31 mouse cellular contexts compared by ENCODE assay signal in the genomic region with DNA sequence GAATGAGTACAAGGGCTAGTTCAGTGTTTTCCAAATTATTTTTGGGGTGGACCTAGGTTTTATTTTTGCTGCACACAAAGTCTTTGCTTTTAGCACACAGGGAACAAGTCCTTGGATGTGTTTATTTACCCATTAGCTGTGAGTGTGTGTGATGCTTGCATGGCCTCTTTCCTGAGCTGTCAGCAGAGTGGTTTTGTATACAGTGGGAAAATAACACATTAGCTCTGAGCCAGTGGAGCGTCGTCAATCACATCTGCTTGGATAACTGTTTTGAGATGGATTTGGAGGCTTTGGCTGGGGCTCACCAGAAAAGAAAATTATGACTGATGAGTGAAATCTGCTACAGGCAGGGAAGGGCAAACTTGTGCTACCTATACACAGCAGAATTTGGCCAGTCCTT. TPM values are rescaled to one million over a fixed set of nuclear protein-coding genes. Genes with fewer than 3 reads are reported as not detected.
DNase-seq lines count a peak whose midpoint lies in the region; ATAC-seq and TF ChIP-seq lines count a peak whose summit lies in the region.
"Had no signal": no experiment of that assay in that cellular context is flagged by ENCODE, and none has a peak within 500 bp of the region (broad histone marks: within the 10 kb centered on the region; RNA-seq: fewer than 3 reads in every experiment).

No protein-coding gene starts in this region.

- H3K4me3 ChIP-seq in forebrain, embryonic 16.5 days (replicated peaks; ENCODE audit: low read length), result no peak overlapping the region
- H3K4me3 ChIP-seq in forebrain, embryonic 13.5 days, result no peak overlapping the region
- no peak overlapping the region for H3K4me3 ChIP-seq in lung, embryonic 15.5 days
- no peak overlapping the region for H3K4me3 ChIP-seq in lung, postnatal 0 days (ENCODE audit: low read depth, low read length)
- H3K4me3 ChIP-seq: embryonic facial prominence, embryonic 10.5 days; heart, embryonic 13.5 days; left cerebral cortex, adult 2 months; limb, embryonic 15.5 days; midbrain, embryonic 12.5 days; neural tube, embryonic 12.5 days had no signal

- H3K9ac ChIP-seq in forebrain, embryonic 16.5 days (replicated peaks; ENCODE audit: low read depth, low read length), result no peak overlapping the region
- H3K9ac ChIP-seq in forebrain, embryonic 13.5 days, result no peak overlapping the region
- no peak overlapping the region for H3K9ac ChIP-seq in lung, embryonic 15.5 days
- no peak overlapping the region for H3K9ac ChIP-seq in lung, postnatal 0 days (replicated peaks; ENCODE audit: low read depth)
- H3K9ac ChIP-seq: heart, embryonic 13.5 days; limb, embryonic 15.5 days; liver, embryonic 14.5 days; midbrain, embryonic 12.5 days; neural tube, embryonic 12.5 days had no signal

- H3K27me3 ChIP-seq in forebrain, embryonic 16.5 days (replicated peaks; ENCODE audit: control insufficient read depth, insufficient read depth, low read length), result no peaks in the 10 kb centered on the region
- H3K27me3 ChIP-seq in forebrain, embryonic 13.5 days, result no peaks in the 10 kb centered on the region
- no peaks in the 10 kb centered on the region for H3K27me3 ChIP-seq in lung, embryonic 15.5 days
- H3K27me3 ChIP-seq in lung, postnatal 0 days (replicated peaks; ENCODE audit: insufficient read depth, low read length), result no peaks in the 10 kb centered on the region
- H3K27me3 ChIP-seq: CH12.LX; heart, embryonic 13.5 days; limb, embryonic 15.5 days; midbrain, embryonic 12.5 days; neural tube, embryonic 12.5 days had no signal

- ATAC-seq in forebrain, embryonic 16.5 days, result peak; percentile 54; the same call in 1 of the 2 replicates
- no peak for ATAC-seq in forebrain, embryonic 13.5 days
- peak; percentile 76; the same call in 1 of the 2 replicates for ATAC-seq in lung, embryonic 15.5 days (ENCODE audit: borderline replicate concordance, extremely low read depth, low FRiP score, low TSS enrichment)
- ATAC-seq in lung, postnatal 0 days, result no peak
- no peak for ATAC-seq in megakaryocyte, adult 5-6 weeks (ENCODE audit: poor library complexity, severe bottlenecking)
- ATAC-seq: activated CD4-positive, CD25-positive, alpha-beta regulatory T cell, adult 4 months had no signal

- no peak for TF ChIP-seq EP300 in lung, postnatal 0 days (IDR thresholded peaks at IDR 0.05)

- DNase-seq in lung, postnatal 0 days (ENCODE audit: low spot score), result no peak
- DNase-seq in adipocyte (ENCODE audit: low spot score), result peak; percentile 14
- DNase-seq in lung, postnatal 25 days (ENCODE audit: low spot score), result peak; percentile 2
- no peak for DNase-seq in c-Kit-positive CD71-positive TER-119-positive erythroid progenitor cells, embryonic 14.5 days (ENCODE audit: low spot score)
- DNase-seq: adrenal gland, postnatal 10 days; B cell, adult 2 months; cerebellum, adult 9-10 months; gastrocnemius, postnatal 25 days; heart, adult 18-20 months; heart, postnatal 14 days; kidney, adult 11 months; left cerebral cortex, postnatal 4 days had no signal

- H3K36me3 ChIP-seq in forebrain, embryonic 16.5 days (ENCODE audit: control insufficient read depth, insufficient read depth), result no peaks in the 10 kb centered on the region
- H3K36me3 ChIP-seq in forebrain, embryonic 13.5 days (ENCODE audit: poor library complexity, severe bottlenecking), result no peaks in the 10 kb centered on the region
- no peaks in the 10 kb centered on the region for H3K36me3 ChIP-seq in lung, embryonic 15.5 days
- no peaks in the 10 kb centered on the region for H3K36me3 ChIP-seq in lung, postnatal 0 days (ENCODE audit: insufficient read depth, low read length)
- H3K36me3 ChIP-seq: embryonic facial prominence, embryonic 10.5 days; heart, embryonic 13.5 days; limb, embryonic 15.5 days; midbrain, embryonic 12.5 days; neural tube, embryonic 12.5 days had no signal

- TF ChIP-seq CTCF in lung, postnatal 0 days (IDR thresholded peaks at IDR 0.05), result no peak

- peaks cover 7% of the 10 kb centered on the region for H3K4me1 ChIP-seq in forebrain, embryonic 16.5 days (replicated peaks; ENCODE audit: control insufficient read depth, insufficient read depth, low read length)
- peaks cover 3% of the 10 kb centered on the region for H3K4me1 ChIP-seq in forebrain, embryonic 13.5 days
- H3K4me1 ChIP-seq in lung, embryonic 15.5 days, result peaks cover 13% of the 10 kb centered on the region
- H3K4me1 ChIP-seq in lung, postnatal 0 days (ENCODE audit: insufficient read depth, low read depth, low read length), result no peaks in the 10 kb centered on the region; the same call in 1 of the 2 replicates
- H3K4me1 ChIP-seq: embryonic facial prominence, embryonic 10.5 days; limb, embryonic 15.5 days; midbrain, embryonic 12.5 days; neural tube, embryonic 12.5 days had no signal

- H3K9me3 ChIP-seq in forebrain, embryonic 16.5 days (ENCODE audit: control insufficient read depth, low read length), result no peaks in the 10 kb centered on the region
- H3K9me3 ChIP-seq in forebrain, embryonic 13.5 days (replicated peaks), result no peaks in the 10 kb centered on the region
- H3K9me3 ChIP-seq in lung, embryonic 15.5 days, result no peaks in the 10 kb centered on the region
- no peaks in the 10 kb centered on the region for H3K9me3 ChIP-seq in lung, postnatal 0 days (ENCODE audit: low read length)
- H3K9me3 ChIP-seq: embryonic facial prominence, embryonic 10.5 days; G1E; heart, embryonic 13.5 days; limb, embryonic 15.5 days; midbrain, embryonic 12.5 days; neural tube, embryonic 12.5 days had no signal

- H3K4me2 ChIP-seq in forebrain, embryonic 16.5 days (ENCODE audit: low read length), result no peak overlapping the region
- H3K4me2 ChIP-seq in forebrain, embryonic 13.5 days, result no peak overlapping the region
- H3K4me2 ChIP-seq in lung, embryonic 15.5 days, result no peak overlapping the region
- no peak overlapping the region for H3K4me2 ChIP-seq in lung, postnatal 0 days (replicated peaks; ENCODE audit: low read depth, low read length)
- H3K4me2 ChIP-seq: heart, embryonic 13.5 days; limb, embryonic 15.5 days; midbrain, embryonic 12.5 days; neural tube, embryonic 12.5 days had no signal

- no peak overlapping the region for H3K27ac ChIP-seq in forebrain, embryonic 16.5 days (ENCODE audit: low read length)
- no peak overlapping the region for H3K27ac ChIP-seq in forebrain, embryonic 13.5 days
- H3K27ac ChIP-seq in lung, embryonic 15.5 days, result no peak overlapping the region
- no peak overlapping the region for H3K27ac ChIP-seq in lung, postnatal 0 days (ENCODE audit: low read length)
- H3K27ac ChIP-seq: embryonic facial prominence, embryonic 10.5 days; heart, embryonic 13.5 days; kidney, postnatal 0 days; left cerebral cortex, adult 2 months; limb, embryonic 15.5 days; liver, embryonic 14.5 days; midbrain, embryonic 12.5 days; neural tube, embryonic 12.5 days had no signal

- WGBS in forebrain, embryonic 16.5 days, result 25% methylated on average over 2 of the region's 2 CpGs
- WGBS in forebrain, embryonic 13.5 days, result 33% methylated on average over 2 of the region's 2 CpGs
- 25% methylated on average over 2 of the region's 2 CpGs for WGBS in lung, embryonic 15.5 days
- 30% methylated on average over 2 of the region's 2 CpGs for WGBS in lung, postnatal 0 days

RNA-seq across cellular contexts. Expression of gene Nobox, which starts 33.0 kb away (rescaled TPM):
- not detected in 2 replicates for polyA plus RNA-seq in forebrain, embryonic 16.5 days (2015; fragmentation: Nextera tagmentation; extraction: Ambion mirVana)
- polyA plus RNA-seq in forebrain, embryonic 13.5 days (2015; fragmentation: Nextera tagmentation; extraction: Ambion mirVana), result not detected in 2 replicates
- polyA plus RNA-seq in lung, embryonic 15.5 days (2015; fragmentation: Nextera tagmentation; extraction: Ambion mirVana), result 0.20 TPM in 1 of 2 replicates, not detected in the other
- not detected in 2 replicates for polyA plus RNA-seq in lung, postnatal 0 days (2015; fragmentation: Nextera tagmentation; extraction: Ambion mirVana)
- not detected in 2 replicates for total RNA-seq in megakaryocyte, adult 5-6 weeks (2015)
- total RNA-seq in megakaryocyte, adult 5-6 weeks (2017), result not detected in 2 replicates
- total RNA-seq: adrenal gland, postnatal 10 days; CH12.LX; common myeloid progenitor, adult 5-6 weeks; G1E; gastrocnemius, postnatal 25 days; heart, adult 18-20 months; heart, postnatal 14 days; layer of hippocampus, postnatal 10 days; left cerebral cortex, adult 2 months; left cerebral cortex, postnatal 4 days had no signal
- polyA plus RNA-seq: activated CD4-positive, CD25-positive, alpha-beta regulatory T cell, adult 4 months; embryonic facial prominence, embryonic 10.5 days; heart, embryonic 13.5 days; kidney, postnatal 0 days; large intestine, adult 2 months; limb, embryonic 15.5 days; midbrain, embryonic 12.5 days; neural tube, embryonic 12.5 days; spleen, adult 2 months had no signal

Comparison
In these comparisons a context has a peak if more than half of its experiments do, and no peak if none do; other contexts are left out.
1. ATAC-seq: peak in forebrain, embryonic 16.5 days (single experiment) and lung, embryonic 15.5 days (single experiment); none in forebrain, embryonic 13.5 days (single experiment), lung, postnatal 0 days (single experiment) and megakaryocyte, adult 5-6 weeks (single experiment).
2. DNase-seq: peak in adipocyte (single experiment) and lung, postnatal 25 days (single experiment); none in lung, postnatal 0 days (single experiment) and c-Kit-positive CD71-positive TER-119-positive erythroid progenitor cells, embryonic 14.5 days (single experiment).